Mouse (Mus musculus): ENCODE measurements around the gene Sox5. TPM values are rescaled to one million over a fixed set of nuclear protein-coding genes. Genes with fewer than 3 reads are reported as not detected.

Gene Sox5
- total RNA-seq, 2 experiments from 2014 or later: 3.7 to 5.4 TPM

GRCm38 (mm10) chr6:144652876-144653275 lies 128.9 kb downstream of the Sox5 start:
- DNase-seq: no peak

- DNase-seq: no peak
Observed at GRCm38 (mm10) chr6:144648896-144649295, 132.9 kb downstream of the Sox5 start.

GRCm38 (mm10) chr6:144648124-144648591 lies 133.6 kb downstream of the Sox5 start:
- no peak for DNase-seq

DNA sequence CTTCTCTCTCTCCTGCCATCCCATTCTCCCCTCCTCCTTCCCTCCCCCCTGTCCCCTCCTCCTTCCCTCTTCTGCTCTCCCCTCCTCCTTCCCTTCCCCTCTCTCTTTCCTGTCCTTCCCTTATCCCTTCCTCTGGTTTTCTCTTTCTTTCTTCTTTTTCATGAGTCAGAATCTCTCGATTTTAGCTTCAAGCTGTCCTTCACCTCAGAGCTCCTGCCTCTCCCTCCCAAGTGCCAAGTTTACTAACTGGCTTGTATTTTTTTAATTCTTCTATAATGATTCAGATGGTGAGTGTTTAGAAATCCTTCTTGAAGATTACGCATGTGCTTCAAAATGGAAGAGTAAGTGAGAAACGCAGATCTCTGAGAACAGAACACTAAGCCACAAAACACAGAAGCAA lies 135.4 kb downstream of the Sox5 start:
- no peak for DNase-seq

GRCm38 (mm10) chr6:144645796-144646195 lies 136.0 kb downstream of the Sox5 start:
- DNase-seq: no peak

DNA sequence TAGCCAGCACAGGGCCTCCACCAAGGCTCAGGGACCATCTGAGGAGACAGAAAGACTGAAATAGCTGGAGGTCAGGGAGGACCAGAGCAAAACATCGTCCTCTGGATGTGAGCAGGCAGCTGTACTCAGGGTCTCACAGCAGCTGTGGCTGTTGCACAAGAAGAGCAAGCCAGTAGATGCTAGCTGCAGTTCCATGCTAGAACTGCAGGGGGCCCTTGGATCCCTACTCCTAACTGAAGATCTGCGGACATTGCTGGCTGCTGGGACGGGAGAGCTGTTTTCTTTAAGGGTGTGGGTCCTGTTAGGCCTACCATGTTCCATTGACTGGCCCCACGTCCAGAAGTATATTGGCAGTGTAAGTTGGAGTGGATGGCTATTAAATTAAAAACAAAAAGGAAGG lies 137.1 kb downstream of the Sox5 start:
- peak; percentile 60 for DNase-seq

DNA sequence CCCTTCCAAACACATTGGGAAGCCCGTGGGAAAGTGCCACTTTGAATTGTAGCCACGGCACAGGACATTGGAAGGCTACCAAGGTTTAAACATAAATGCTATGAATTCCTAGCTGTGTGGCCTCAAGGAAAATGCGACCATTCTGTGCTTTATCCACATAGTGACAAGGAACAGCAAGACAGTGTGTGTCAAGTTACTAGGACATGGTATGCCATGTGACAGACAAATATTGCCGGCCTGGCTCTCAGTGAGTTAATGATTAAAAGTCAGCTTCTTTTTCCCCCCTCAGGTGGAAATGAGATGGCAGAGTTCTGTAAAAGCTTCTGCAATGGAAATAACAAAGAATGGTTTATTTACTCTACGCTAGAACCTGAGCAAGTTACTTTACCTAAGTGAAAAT lies 138.2 kb downstream of the Sox5 start:
- DNase-seq: no peak

GRCm38 (mm10) chr6:144641888-144642287 lies 139.9 kb downstream of the Sox5 start:
- DNase-seq: no peak

DNA sequence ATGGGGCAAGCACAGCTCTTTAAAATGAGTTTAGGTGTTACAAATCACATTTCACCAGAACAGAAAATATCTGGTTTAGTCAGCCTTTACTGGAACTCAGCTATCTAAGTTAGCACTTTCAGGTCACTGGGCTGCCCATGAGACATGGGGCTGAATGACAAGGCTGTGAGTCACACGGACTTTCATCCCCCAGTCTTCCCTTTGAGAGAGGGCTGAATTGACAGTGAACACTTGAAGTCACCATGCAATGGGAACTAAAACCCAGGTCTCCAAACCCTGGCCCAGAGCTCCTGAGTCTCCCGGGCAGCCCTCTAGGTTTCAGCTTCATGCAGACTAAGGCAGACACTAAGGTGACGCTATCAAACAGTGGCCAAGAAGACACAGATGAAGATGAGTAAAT lies 141.2 kb downstream of the Sox5 start:
- no peak for DNase-seq

DNA sequence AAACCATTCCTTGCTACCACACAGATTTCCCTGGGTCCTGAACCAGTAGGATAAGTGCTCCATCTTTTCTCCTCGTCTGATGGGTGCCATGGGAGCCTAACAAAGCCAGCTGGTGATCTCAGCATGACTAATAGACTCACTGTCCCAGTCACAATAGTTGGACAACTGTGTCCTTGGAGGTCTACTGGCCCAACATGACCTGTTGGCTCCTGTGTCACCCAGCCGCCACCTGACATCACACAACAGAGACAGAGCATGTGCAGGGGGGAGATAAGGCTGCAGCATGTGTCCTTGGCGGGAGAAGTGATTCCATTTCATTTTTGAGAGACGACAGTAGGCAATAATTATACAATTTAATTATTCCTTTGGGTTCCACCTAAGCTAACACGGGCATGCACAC lies 143.2 kb downstream of the Sox5 start:
- no peak for DNase-seq

GRCm38 (mm10) chr6:144627539-144628115 lies 154.2 kb downstream of the Sox5 start:
- DNase-seq: no peak

DNA sequence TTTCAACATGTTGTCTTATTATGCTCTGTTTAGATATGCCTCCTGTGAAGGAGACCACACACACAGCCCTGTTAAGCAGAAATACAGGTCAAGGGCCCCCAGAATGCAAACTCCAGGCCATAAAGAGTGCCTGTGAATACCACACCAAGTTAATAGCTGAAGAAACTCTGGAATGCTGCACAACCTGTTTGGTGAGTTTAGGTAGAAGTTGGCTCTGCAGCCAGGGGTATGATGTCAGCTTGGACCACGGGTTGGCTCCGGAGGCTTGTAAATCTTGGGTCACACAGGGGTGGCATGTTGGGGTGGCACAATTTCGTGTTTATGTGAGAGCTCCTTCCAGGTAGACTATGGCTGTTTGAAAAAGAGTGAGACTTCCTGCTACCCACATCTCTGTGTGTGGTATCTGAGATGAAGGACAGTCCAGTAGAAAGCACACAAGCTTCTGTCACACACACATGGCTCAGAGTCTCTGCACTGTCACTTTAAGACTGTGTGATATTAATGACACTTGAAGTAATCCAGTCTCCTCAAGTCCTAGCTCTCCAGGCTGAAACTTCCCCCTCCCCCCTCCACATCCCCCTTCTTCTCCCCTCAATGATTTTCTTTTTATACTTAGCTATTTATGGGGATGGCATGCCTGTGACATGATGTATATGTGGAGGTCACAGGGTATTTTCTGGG lies 160.5 kb downstream of the Sox5 start:
- no peak for DNase-seq

DNA sequence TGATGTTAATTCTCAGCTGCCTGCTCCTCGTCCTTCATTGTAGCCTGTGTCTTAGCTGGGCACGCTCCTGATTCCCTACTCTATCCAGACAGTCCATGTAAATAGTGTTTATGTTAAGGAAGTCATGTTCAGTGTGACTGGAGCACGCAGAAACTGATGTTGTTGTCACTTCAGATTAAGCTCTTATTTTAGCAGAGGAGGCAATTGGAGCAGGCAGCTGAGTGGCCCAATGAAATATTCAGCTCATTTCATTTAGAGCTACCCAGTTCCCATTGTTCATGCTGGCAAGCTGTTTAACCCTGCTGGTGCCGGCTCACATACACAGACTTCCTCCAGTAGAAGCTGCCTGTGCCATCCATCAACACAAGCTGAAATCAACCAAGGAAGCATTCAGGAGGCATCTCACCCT lies 170.4 kb downstream of the Sox5 start:
- DNase-seq: no peak

DNA sequence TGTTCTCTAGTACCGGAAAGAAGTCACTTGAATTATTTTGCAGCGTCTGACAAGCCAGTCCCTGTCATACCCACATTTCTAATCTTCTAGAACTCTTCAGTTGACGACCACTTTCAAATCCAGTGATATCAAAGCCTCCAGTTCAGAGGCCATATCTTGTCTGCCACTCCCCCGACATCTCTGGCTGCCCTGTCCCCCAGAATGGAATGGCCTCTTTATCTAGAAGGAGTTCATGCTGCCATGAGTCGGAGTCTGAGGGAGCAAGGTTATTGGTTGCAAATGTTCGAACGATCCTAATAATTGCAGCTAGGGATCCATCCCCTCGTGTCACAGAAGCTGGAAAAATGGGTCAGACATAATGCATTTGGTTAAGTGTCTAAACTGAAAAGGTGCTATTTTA lies 170.9 kb downstream of the Sox5 start:
- DNase-seq: no peak

- DNase-seq: no peak
Observed at GRCm38 (mm10) chr6:144602883-144603282, 178.9 kb downstream of the Sox5 start.

DNA sequence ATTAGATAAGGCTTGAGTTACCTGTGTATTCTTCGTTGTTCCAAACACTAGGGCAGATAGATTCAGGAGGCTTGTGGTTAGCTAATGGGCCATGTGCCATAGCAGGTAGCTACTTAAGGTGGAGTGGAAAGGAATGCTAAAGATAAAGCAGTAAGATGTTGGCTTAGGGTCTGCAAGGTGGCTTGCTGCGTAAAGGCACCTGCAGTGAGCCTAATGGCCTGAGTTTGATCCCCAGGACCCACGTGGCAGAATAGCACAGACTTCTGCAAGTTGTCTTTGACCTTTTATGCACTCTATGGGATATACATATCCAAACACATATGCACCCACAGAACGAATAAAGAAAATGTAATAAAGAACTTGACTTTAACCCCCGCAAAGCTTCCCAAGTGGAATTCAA lies 181.4 kb downstream of the Sox5 start:
- no peak for DNase-seq

DNA sequence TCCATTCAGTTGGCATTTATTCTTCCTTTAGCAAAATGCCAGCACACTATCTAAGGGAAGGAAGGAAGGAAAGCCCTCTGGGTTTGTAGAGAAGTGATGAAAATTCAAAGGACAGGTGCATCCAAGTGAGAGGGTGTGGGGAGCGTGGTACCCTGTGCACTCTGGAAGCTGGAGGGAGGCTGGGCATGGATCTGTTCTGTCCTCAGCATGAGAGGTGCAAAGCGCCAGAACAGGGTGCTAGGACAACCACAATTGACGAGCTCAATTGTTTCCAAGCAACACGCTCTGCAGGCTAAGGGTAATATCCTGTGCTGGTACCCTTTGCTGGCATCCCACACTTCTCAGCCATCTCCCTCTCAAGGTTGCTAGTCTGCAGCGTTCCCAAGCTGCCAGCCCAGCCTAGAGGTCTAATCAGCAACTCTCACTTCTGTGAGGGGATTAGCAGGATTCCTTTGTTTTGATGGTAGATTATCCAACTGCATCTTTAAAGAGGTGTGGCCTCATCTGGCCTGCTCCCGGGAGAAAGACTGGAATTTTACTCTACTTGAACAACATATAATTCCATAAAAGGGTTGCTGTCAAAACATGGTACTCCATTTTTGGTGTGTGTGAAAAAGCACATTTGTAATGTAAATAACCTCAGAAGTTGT lies 183.3 kb downstream of the Sox5 start:
- DNase-seq: no peak

GRCm38 (mm10) chr6:144596536-144597210 lies 185.1 kb downstream of the Sox5 start:
- no peak for DNase-seq

- no peak for DNase-seq
Observed at GRCm38 (mm10) chr6:144584854-144585253, 196.9 kb downstream of the Sox5 start.

DNA sequence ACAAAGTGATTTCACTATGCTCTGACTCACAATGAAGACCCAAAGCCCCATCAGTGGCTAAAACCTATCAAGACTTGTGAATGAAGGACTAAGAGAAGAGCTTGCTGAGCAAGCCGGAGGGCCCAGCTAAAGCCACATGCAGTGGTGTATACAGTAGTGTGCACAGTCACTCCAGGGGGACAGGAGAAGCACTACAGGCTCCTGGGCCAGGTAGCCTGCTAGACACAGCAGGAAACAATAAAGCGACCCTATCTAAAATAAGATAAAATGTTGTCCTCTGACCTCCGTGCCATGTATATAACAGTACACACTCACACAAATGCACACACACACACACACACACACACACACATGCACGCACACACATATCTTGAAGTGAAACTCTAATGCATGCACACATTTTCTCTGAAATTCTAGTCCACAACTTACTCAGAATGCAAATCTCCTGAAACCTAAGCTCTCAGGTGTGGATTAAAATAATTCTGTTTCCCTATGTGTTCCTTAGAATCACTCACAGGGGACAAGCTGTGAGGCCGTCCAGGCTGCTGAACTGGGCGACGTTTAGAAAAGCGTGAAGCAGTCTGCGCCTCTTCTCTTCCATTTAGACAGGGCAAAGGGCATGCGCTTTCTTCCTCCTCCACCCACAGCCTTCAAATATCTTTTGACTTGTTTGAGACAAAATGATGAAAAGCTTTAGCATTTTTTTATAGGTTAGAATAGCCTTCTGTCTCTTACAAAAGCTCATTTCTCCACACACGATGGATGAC lies 197.5 kb downstream of the Sox5 start:
- DNase-seq: no peak

DNA sequence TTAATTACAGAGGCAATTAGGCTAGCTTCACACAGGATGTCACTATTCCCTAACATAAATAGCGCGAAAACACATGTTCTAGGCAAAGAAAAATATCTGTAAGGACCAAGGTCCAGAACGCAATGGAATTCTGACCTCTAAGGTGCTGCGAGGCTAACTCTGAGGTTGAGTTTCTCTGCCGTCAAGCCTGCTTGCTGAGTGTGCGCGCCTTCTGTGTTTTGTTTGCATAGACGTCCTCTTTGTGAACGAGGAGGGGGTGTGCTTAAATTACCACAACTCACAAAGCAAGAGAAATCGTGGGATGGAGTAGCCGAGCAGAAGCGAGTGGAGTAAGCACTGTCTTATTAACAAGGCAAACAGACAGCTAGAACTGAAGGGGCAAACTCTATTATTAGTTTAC lies 202.5 kb downstream of the Sox5 start:
- DNase-seq: no peak

DNA sequence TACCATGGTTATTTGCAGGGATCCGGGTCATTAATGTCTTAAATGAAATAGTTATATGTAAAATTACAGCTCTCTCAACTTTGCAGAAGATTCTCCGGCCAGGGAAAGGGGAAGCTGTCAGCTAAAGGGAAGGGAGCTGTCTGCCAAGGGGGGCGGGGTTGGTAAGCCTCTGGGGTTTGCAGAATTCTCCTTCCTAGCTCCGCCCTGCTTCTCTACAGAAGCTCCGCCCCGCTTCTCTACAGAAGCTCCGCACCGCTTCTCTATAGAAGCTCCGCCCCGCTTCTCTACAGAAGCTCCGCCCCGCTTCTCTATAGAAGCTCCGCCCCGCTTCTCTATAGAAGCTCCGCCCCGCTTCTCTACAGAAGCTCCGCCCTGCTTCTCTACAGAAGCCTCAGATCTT lies 210.9 kb downstream of the Sox5 start:
- DNase-seq: peak; percentile 10

- no peak for DNase-seq
Observed at GRCm38 (mm10) chr6:144565827-144566226, 215.9 kb downstream of the Sox5 start.

Data from heart, postnatal 4 days (tissue).